Mouse (Mus musculus) limb, embryonic 15.5 days (tissue): ENCODE measurements at regions not wholly inside any gene's neighbourhood (a gene's known extent, or its start where the extent isn't known, plus 50 kb on each side); places are given as distances from the start of the nearest gene placed in this dataset.

ENCODE experiments used
- ATAC-seq: fragments of 200-750 bp; cut with Nextera tagmentation; 2 replicates; pipeline ENCODE4 v1.8.0; 2017; ENCODE audit warnings: low read depth, moderate TSS enrichment; ENCODE audit not compliant: insufficient number of reproducible peaks, low FRiP score, low TSS enrichment
- H3K27ac ChIP-seq: fragments of 300-500 bp; sonication (generic); 2 replicates; pipeline ENCODE4 v1.5.1; 2015; ENCODE audit warnings: moderate library complexity, mild to moderate bottlenecking, inconsistent platforms
- H3K27me3 ChIP-seq: fragments of 300-500 bp; sonication (generic); 2 replicates; pipeline ENCODE4 v1.6.1; 2015; ENCODE audit warnings: inconsistent platforms
- H3K36me3 ChIP-seq: fragments of 300-500 bp; sonication (generic); 2 replicates; pipeline ENCODE4 v1.6.1; 2015; ENCODE audit warnings: inconsistent platforms
- H3K4me1 ChIP-seq: fragments of 300-500 bp; sonication (generic); 2 replicates; pipeline ENCODE4 v1.6.1; 2015; ENCODE audit warnings: inconsistent platforms
- H3K4me2 ChIP-seq: fragments of 300-500 bp; sonication (generic); 2 replicates; pipeline ENCODE4 v1.6.1; 2015; ENCODE audit warnings: mild to moderate bottlenecking, inconsistent platforms
- H3K4me3 ChIP-seq: fragments of 300-500 bp; sonication (generic); 2 replicates; pipeline ENCODE4 v1.5.1; 2015; ENCODE audit warnings: mild to moderate bottlenecking, inconsistent platforms
- H3K9ac ChIP-seq: fragments of 300-500 bp; sonication (generic); 2 replicates; pipeline ENCODE4 v1.6.1; 2015; ENCODE audit warnings: inconsistent platforms
- H3K9me3 ChIP-seq: fragments of 300-500 bp; sonication (generic); 2 replicates; pipeline ENCODE4 v1.6.1; 2016; ENCODE audit warnings: inconsistent platforms
- WGBS: fragments of 180-500 bp; shearing (Covaris S2); methylation state at CpG from one replicate; pipeline ENCODE4 v1.1.7; 2015; 5-methylcytosine and 5-hydroxymethylcytosine counted together

GRCm38 (mm10) chr15:41154551-41155151 lies 1020.5 kb downstream of the 9330182O14Rik start:
- Histone ChIP-seq H3K9ac (no peak overlapping the region), H3K27me3 (no peaks in the 10 kb centered on the region), H3K9me3 (no peaks in the 10 kb centered on the region), H3K4me2 (peak overlapping the region; percentile 37), H3K4me3 (peak overlapping the region; percentile 2; the same call in 1 of the 2 replicates), H3K4me1 (peaks cover 12% of the 10 kb centered on the region), H3K27ac (0 out of 2 replicates have a peak overlapping the region, but pooled peaks have one; percentile 12), H3K36me3 (no peaks in the 10 kb centered on the region)
- 26% methylated on average over 7 of the region's 7 CpGs for WGBS
- ATAC-seq = no peak

- peak overlapping the region; percentile 2; the same call in 1 of the 2 replicates for H3K4me3 ChIP-seq
- peaks cover 12% of the 10 kb centered on the region for H3K4me1 ChIP-seq
- 0 out of 2 replicates have a peak overlapping the region, but pooled peaks have one; percentile 12 for H3K27ac ChIP-seq
- peak overlapping the region; percentile 37 for H3K4me2 ChIP-seq
- no peaks in the 10 kb centered on the region for H3K9me3 ChIP-seq
- no peak overlapping the region for H3K9ac ChIP-seq
- H3K27me3 ChIP-seq = no peaks in the 10 kb centered on the region
- peak; percentile 71; the same call in 1 of the 2 replicates for ATAC-seq
- no peaks in the 10 kb centered on the region for H3K36me3 ChIP-seq
- WGBS = 4% methylated on average over 16 of the region's 16 CpGs
These were observed 1021.0 kb downstream of the 9330182O14Rik start for GRCm38 (mm10) chr15:41155169-41155638.

GRCm38 (mm10) chr15:41157802-41158201 lies 1023.6 kb downstream of the 9330182O14Rik start:
- H3K27me3 ChIP-seq = no peaks in the 10 kb centered on the region
- H3K36me3 ChIP-seq = no peaks in the 10 kb centered on the region
- H3K4me3 ChIP-seq = no peak overlapping the region
- peaks cover 16% of the 10 kb centered on the region for H3K4me1 ChIP-seq
- no peak overlapping the region for H3K9ac ChIP-seq
- H3K4me2 ChIP-seq = no peak overlapping the region
- no peak overlapping the region for H3K27ac ChIP-seq
- no peak for ATAC-seq
- no peaks in the 10 kb centered on the region for H3K9me3 ChIP-seq

- 39% methylated on average over 8 of the region's 8 CpGs for WGBS
- Histone ChIP-seq H3K27ac (no peak overlapping the region), H3K9ac (no peak overlapping the region), H3K27me3 (no peaks in the 10 kb centered on the region), H3K36me3 (no peaks in the 10 kb centered on the region), H3K4me1 (peaks cover 3% of the 10 kb centered on the region; the same call in 1 of the 2 replicates), H3K9me3 (no peaks in the 10 kb centered on the region), H3K4me3 (no peak overlapping the region), H3K4me2 (no peak overlapping the region)
- ATAC-seq = no peak
These were observed 1028.1 kb downstream of the 9330182O14Rik start for GRCm38 (mm10) chr15:41162268-41162667.

- 3% methylated on average over 8 of the region's 8 CpGs for WGBS
These were observed 1028.6 kb downstream of the 9330182O14Rik start for GRCm38 (mm10) chr15:41162793-41163192.

GRCm38 (mm10) chr15:41163643-41164358 lies 1029.6 kb downstream of the 9330182O14Rik start:
- no peak overlapping the region for H3K27ac ChIP-seq
- no peaks in the 10 kb centered on the region for H3K9me3 ChIP-seq
- WGBS = 14% methylated on average over 8 of the region's 8 CpGs
- no peak for ATAC-seq
- H3K27me3 ChIP-seq = no peaks in the 10 kb centered on the region
- H3K4me3 ChIP-seq = peak overlapping the region; percentile 39
- no peaks in the 10 kb centered on the region for H3K36me3 ChIP-seq
- no peak overlapping the region for H3K9ac ChIP-seq
- peaks cover 3% of the 10 kb centered on the region; the same call in 1 of the 2 replicates for H3K4me1 ChIP-seq
- H3K4me2 ChIP-seq = peak overlapping the region; percentile 32

More at GRCm38 (mm10) chr15:41162793-41163192, 1028.6 kb downstream of the 9330182O14Rik start:
- Histone ChIP-seq H3K9ac (no peak overlapping the region), H3K4me2 (no peak overlapping the region), H3K27me3 (no peaks in the 10 kb centered on the region), H3K9me3 (no peaks in the 10 kb centered on the region), H3K27ac (no peak overlapping the region), H3K4me1 (peaks cover 3% of the 10 kb centered on the region; the same call in 1 of the 2 replicates), H3K36me3 (no peaks in the 10 kb centered on the region), H3K4me3 (no peak overlapping the region)
- no peak for ATAC-seq

- Histone ChIP-seq H3K9ac (no peak overlapping the region), H3K27ac (no peak overlapping the region), H3K4me2 (no peak overlapping the region), H3K27me3 (no peaks in the 10 kb centered on the region), H3K9me3 (no peaks in the 10 kb centered on the region), H3K4me3 (no peak overlapping the region), H3K4me1 (peaks cover 3% of the 10 kb centered on the region; the same call in 1 of the 2 replicates), H3K36me3 (no peaks in the 10 kb centered on the region)
- no peak for ATAC-seq
- WGBS = 73% methylated on average over 3 of the region's 3 CpGs
These were observed 1031.4 kb downstream of the 9330182O14Rik start for GRCm38 (mm10) chr15:41165534-41165933.

GRCm38 (mm10) chr15:41190792-41191191 lies 1056.6 kb downstream of the 9330182O14Rik start:
- no peak overlapping the region for H3K9ac ChIP-seq

GRCm38 (mm10) chr15:41193240-41193639 lies 1059.1 kb downstream of the 9330182O14Rik start:
- Histone ChIP-seq H3K9me3 (no peaks in the 10 kb centered on the region), H3K4me1 (no peaks in the 10 kb centered on the region), H3K27me3 (no peaks in the 10 kb centered on the region), H3K27ac (no peak overlapping the region), H3K9ac (no peak overlapping the region), H3K4me3 (no peak overlapping the region), H3K4me2 (no peak overlapping the region), H3K36me3 (no peaks in the 10 kb centered on the region)
- WGBS = 27% methylated on average over 3 of the region's 3 CpGs
- ATAC-seq = no peak

More at GRCm38 (mm10) chr15:41190792-41191191, 1056.6 kb downstream of the 9330182O14Rik start:
- Histone ChIP-seq H3K4me3 (no peak overlapping the region), H3K27ac (no peak overlapping the region), H3K27me3 (no peaks in the 10 kb centered on the region), H3K4me1 (no peaks in the 10 kb centered on the region), H3K4me2 (no peak overlapping the region), H3K36me3 (no peaks in the 10 kb centered on the region), H3K9me3 (no peaks in the 10 kb centered on the region)
- 83% methylated on average over 5 of the region's 5 CpGs for WGBS
- ATAC-seq = no peak

GRCm38 (mm10) chr15:41223801-41224200 lies 1089.6 kb downstream of the 9330182O14Rik start:
- no peak overlapping the region for H3K4me2 ChIP-seq
- 73% methylated on average over 1 of the region's 1 CpGs for WGBS
- no peak overlapping the region for H3K9ac ChIP-seq
- no peak overlapping the region for H3K27ac ChIP-seq
- H3K4me3 ChIP-seq = no peak overlapping the region
- no peaks in the 10 kb centered on the region for H3K4me1 ChIP-seq
- ATAC-seq = no peak
- no peaks in the 10 kb centered on the region for H3K9me3 ChIP-seq
- no peaks in the 10 kb centered on the region for H3K27me3 ChIP-seq
- H3K36me3 ChIP-seq = no peaks in the 10 kb centered on the region

- no peak overlapping the region for H3K9ac ChIP-seq
- H3K36me3 ChIP-seq = no peaks in the 10 kb centered on the region
- H3K4me1 ChIP-seq = no peaks in the 10 kb centered on the region
- no peak overlapping the region for H3K27ac ChIP-seq
- no peaks in the 10 kb centered on the region for H3K27me3 ChIP-seq
- no peaks in the 10 kb centered on the region for H3K9me3 ChIP-seq
- WGBS = 35% methylated on average over 2 of the region's 2 CpGs
- ATAC-seq = no peak
- H3K4me3 ChIP-seq = no peak overlapping the region
- no peak overlapping the region for H3K4me2 ChIP-seq
These were observed 1098.4 kb downstream of the 9330182O14Rik start for GRCm38 (mm10) chr15:41232406-41233060.
